Mouse (Mus musculus): ENCODE data around the gene Smc2. TPM values are rescaled to one million over a fixed set of nuclear protein-coding genes. Genes with fewer than 3 reads are reported as not detected.

The Smc2 gene
- polyA plus RNA-seq, 1 experiment from 2014 or later: 24.3 TPM

DNA sequence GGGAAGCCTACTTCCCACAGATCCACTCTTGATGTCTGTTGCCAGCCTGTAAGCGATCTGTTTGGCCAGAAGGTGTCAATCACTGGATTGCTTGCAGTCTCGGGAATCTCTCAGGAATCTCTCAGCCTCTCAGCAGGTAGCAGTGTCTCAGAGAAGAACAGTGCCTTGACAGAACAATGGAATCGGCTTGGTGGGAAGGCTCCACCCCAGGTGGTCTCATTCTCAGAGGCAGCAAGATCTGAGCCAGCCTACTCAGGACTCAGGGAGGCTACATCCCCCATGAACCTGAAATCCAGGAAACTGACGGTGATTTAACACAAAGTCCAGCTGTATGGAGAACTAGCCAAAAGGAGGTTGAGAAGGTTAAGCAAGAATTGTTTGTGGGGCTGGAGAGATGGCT lies 78.5 kb downstream of the Smc2 start:
- in situ Hi-C loops (cut with MboI; ENCODE audit: low pct_unique_long_range_greater_than_20kb): no loop called here
- POLR2A ChIA-PET: no interaction called here
- TF ChIP-seq CTCF (IDR thresholded peaks at IDR 0.05): no peak
- DNase-seq (ENCODE audit: low read depth, low spot score) (no peak), ATAC-seq (no peak)
- H3K27me3 ChIP-seq: peaks cover 8% of the 10 kb centered on the region
- CTCF ChIA-PET: no interaction called here

DNA sequence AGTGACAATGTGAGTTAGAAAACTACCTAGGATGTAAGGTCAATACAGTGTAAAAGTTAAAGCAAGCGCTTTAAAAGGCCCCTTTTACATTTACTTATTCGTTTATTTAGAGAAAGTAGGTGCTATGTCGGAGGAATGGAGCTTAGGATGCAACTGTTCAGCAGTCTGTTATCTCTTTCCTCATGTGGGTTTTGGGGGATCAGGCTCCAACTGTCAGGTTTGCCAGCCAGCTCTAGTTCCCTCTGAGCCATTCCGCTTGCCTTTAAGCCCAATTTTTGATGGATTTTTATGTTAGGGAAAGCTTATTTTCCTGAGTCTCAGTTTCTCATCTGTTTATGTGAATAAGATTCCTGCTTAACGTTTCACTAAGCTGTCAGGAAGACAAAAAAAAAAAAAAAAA lies 80.3 kb downstream of the Smc2 start:
- in situ Hi-C loops (cut with MboI; ENCODE audit: low pct_unique_long_range_greater_than_20kb): no loop called here
- POLR2A ChIA-PET: no interaction called here
- DNase-seq (ENCODE audit: low read depth, low spot score) (no peak), ATAC-seq (no peak)
- CTCF ChIA-PET: interaction anchor here (1.2 to 1.5 kb wide), 2 partner anchors 11 to 15 kb away, joined by 3 read pairs; no protein-coding TSS in a partner anchor
- TF ChIP-seq CTCF (IDR thresholded peaks at IDR 0.05): no peak
- H3K27me3 ChIP-seq: peaks cover 18% of the 10 kb centered on the region

DNA sequence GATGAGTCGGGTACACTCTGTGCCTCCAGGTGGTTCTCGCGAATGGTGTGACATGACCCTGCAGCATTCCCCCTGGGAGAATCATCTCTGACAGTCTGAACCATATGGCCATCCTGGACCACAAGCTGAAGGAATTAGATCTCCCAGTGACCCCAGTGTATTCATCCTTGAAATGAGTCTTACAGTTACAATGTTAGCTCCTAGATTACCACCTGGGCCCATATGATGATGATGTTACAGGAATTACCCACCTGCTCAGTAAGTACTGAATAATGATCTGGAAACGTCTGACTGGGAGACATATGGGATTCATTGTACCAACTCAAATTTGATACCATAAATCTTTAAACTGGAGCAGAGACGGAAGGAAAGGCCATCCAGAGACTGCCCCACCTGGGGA lies 87.4 kb downstream of the Smc2 start:
- POLR2A ChIA-PET: no interaction called here
- no peak for ATAC-seq
- no peak for DNase-seq (ENCODE audit: low read depth, low spot score)
- CTCF ChIA-PET: no interaction called here
- no peak for TF ChIP-seq CTCF (IDR thresholded peaks at IDR 0.05)
- in situ Hi-C loops (cut with MboI; ENCODE audit: low pct_unique_long_range_greater_than_20kb): no loop called here
- peaks cover 17% of the 10 kb centered on the region for H3K27me3 ChIP-seq

DNA sequence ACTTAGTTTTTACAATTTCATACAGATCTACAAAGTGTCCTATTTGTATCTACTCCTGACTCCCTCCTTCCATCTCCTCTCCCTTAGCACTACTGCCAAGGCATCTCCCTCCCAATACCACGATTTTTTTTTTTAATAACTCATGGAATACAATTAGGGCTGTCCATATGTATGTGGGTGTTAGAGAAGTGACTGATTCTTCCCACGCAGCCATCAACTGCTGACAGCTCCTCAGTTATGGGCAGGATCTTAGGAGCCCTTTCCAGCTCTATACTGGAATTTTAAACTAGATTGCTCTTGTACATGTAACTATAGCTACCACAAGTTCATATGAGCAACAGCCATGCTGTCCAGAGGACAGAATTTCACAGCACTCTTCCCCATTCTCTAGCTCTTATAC lies 91.6 kb downstream of the Smc2 start:
- POLR2A ChIA-PET: no interaction called here
- DNase-seq (ENCODE audit: low read depth, low spot score) (no peak), ATAC-seq (no peak)
- peaks cover 10% of the 10 kb centered on the region for H3K27me3 ChIP-seq
- in situ Hi-C loops (cut with MboI; ENCODE audit: low pct_unique_long_range_greater_than_20kb): no loop called here
- no peak for TF ChIP-seq CTCF (IDR thresholded peaks at IDR 0.05)
- CTCF ChIA-PET: interaction anchor here (1.7 kb wide), 1 partner anchor 15 kb away, joined by 4 read pairs; no protein-coding TSS in a partner anchor

Other genes starting within 250 kb of the Smc2 start
- 0.40 TPM for gene Vma21-ps, start 58.0 kb downstream of the Smc2 start, polyA plus RNA-seq (2021)
- gene Toporsl, start 157.0 kb downstream of the Smc2 start, polyA plus RNA-seq (2021): not detected

All from Patski (cell line).